Mouse (Mus musculus) intestine, embryonic 16.5 days (tissue): ENCODE measurements around the gene Hoxa5. TPM values are rescaled to one million over a fixed set of nuclear protein-coding genes. Genes with fewer than 3 reads are reported as not detected.
A peak's percentile ranks its signal among the peaks of the same experiment; 100 is the strongest.

Source experiments
- ATAC-seq: fragments of 200-750 bp; cut with Nextera tagmentation; 2 replicates; pipeline ENCODE4 v1.8.0; 2017; ENCODE audit warnings: moderate TSS enrichment, moderate library complexity
- H3K27ac ChIP-seq: fragments of 300-500 bp; sonication (generic); 2 replicates; pipeline ENCODE4 v1.5.1; 2014; ENCODE audit warnings: mild to moderate bottlenecking, low read length
- H3K27me3 ChIP-seq: fragments of 300-500 bp; sonication (generic); replicated peaks from 2 replicates; pipeline ENCODE4 v1.6.1; 2014; ENCODE audit warnings: low read length, control low read depth, mixed read lengths; ENCODE audit not compliant: control insufficient read depth, insufficient read depth
- H3K36me3 ChIP-seq: fragments of 300-500 bp; sonication (generic); 2 replicates; pipeline ENCODE4 v1.6.1; 2014; ENCODE audit warnings: low read length, control low read depth; ENCODE audit not compliant: control insufficient read depth, insufficient read depth
- H3K4me1 ChIP-seq: fragments of 300-500 bp; sonication (generic); 2 replicates; pipeline ENCODE4 v1.6.1; 2014; ENCODE audit warnings: low read length, control low read depth, mixed read lengths; ENCODE audit not compliant: control insufficient read depth, insufficient read depth
- H3K4me2 ChIP-seq: fragments of 300-500 bp; sonication (generic); 2 replicates; pipeline ENCODE4 v1.6.1; 2014; ENCODE audit warnings: low read depth, low read length, control low read depth
- H3K4me3 ChIP-seq: fragments of 300-500 bp; sonication (generic); 2 replicates; pipeline ENCODE4 v1.5.1; 2014; ENCODE audit warnings: mild to moderate bottlenecking, low read length
- H3K9ac ChIP-seq: fragments of 300-500 bp; sonication (generic); 2 replicates; pipeline ENCODE4 v1.6.1; 2014; ENCODE audit warnings: low read depth, low read length
- H3K9me3 ChIP-seq: fragments of 300-500 bp; sonication (generic); 2 replicates; pipeline ENCODE4 v1.6.1; 2016; ENCODE audit warnings: low read length, control low read depth; ENCODE audit not compliant: control insufficient read depth
- WGBS: fragments of 180-500 bp; shearing (Covaris S2); extraction: QIAGEN DNeasy Blood & Tissue Kit; methylation state at CpG from one replicate; pipeline ENCODE4 v1.1.7; 2014; 5-methylcytosine and 5-hydroxymethylcytosine counted together
- polyA plus RNA-seq: library from polyadenylated mRNA; unstranded; fragments of >200 nt; fragmentation: Nextera tagmentation; extraction: Ambion mirVana; gene quantifications from 2 replicates; pipeline ENCODE4 v1.2.1, GENCODE M21; 2015

Gene Hoxa5
- polyA plus RNA-seq, 1 experiment from 2014 or later = 15.3 TPM

GRCm38 (mm10) chr6:52235267-52235666 is 30.9 kb upstream of the Hoxa5 start:
- Histone ChIP-seq H3K4me1 (no peaks in the 10 kb centered on the region; the same call in 1 of the 2 replicates), H3K27ac (no peak overlapping the region), H3K4me3 (no peak overlapping the region; the same call in 1 of the 2 replicates), H3K4me2 (no peak overlapping the region), H3K27me3 (peaks cover 74% of the 10 kb centered on the region), H3K9ac (no peak overlapping the region), H3K36me3 (no peaks in the 10 kb centered on the region), H3K9me3 (no peaks in the 10 kb centered on the region)
- WGBS = 34% methylated on average over 9 of the region's 9 CpGs
- ATAC-seq = no peak

- H3K36me3 ChIP-seq = no peaks in the 10 kb centered on the region
- H3K27ac ChIP-seq = peak overlapping the region; percentile 34; the same call in 1 of the 2 replicates
- WGBS = 1% methylated on average over 65 of the region's 68 CpGs
- ATAC-seq = no peak
- peak overlapping the region; percentile 35 for H3K4me3 ChIP-seq
- H3K9ac ChIP-seq = peak overlapping the region; percentile 37
- H3K27me3 ChIP-seq = peaks cover 76% of the 10 kb centered on the region
- 0 out of 2 replicates have a peak overlapping the region, but pooled peaks have one; percentile 3 for H3K4me2 ChIP-seq
- no peaks in the 10 kb centered on the region for H3K9me3 ChIP-seq
- no peaks in the 10 kb centered on the region for H3K4me1 ChIP-seq
These were observed 30.2 kb upstream of the Hoxa5 start for GRCm38 (mm10) chr6:52234428-52235140.

- WGBS = 2% methylated on average over 70 of the region's 70 CpGs
- peak overlapping the region; percentile 45 for H3K9ac ChIP-seq
- H3K4me3 ChIP-seq = peak overlapping the region; percentile 35
- H3K4me1 ChIP-seq = no peaks in the 10 kb centered on the region
- peaks cover 78% of the 10 kb centered on the region for H3K27me3 ChIP-seq
- no peaks in the 10 kb centered on the region for H3K9me3 ChIP-seq
- H3K27ac ChIP-seq = 0 out of 2 replicates have a peak overlapping the region, but pooled peaks have one; percentile 1
- no peaks in the 10 kb centered on the region for H3K36me3 ChIP-seq
- ATAC-seq = peak; percentile 26; the same call in 1 of the 2 replicates
- H3K4me2 ChIP-seq = peak overlapping the region; percentile 3; the same call in 1 of the 2 replicates
These were observed 29.4 kb upstream of the Hoxa5 start for GRCm38 (mm10) chr6:52233546-52234427.

- peak overlapping the region; percentile 38 for H3K4me2 ChIP-seq
- no peaks in the 10 kb centered on the region for H3K36me3 ChIP-seq
- H3K9ac ChIP-seq = peak overlapping the region; percentile 45
- peak overlapping the region; percentile 35 for H3K4me3 ChIP-seq
- 2% methylated on average over 23 of the region's 23 CpGs for WGBS
- H3K27me3 ChIP-seq = peaks cover 81% of the 10 kb centered on the region
- no peaks in the 10 kb centered on the region for H3K9me3 ChIP-seq
- H3K4me1 ChIP-seq = no peaks in the 10 kb centered on the region
- no peak overlapping the region for H3K27ac ChIP-seq
- no peak for ATAC-seq
These were observed 28.7 kb upstream of the Hoxa5 start for GRCm38 (mm10) chr6:52232984-52233545.

- no peak overlapping the region for H3K27ac ChIP-seq
These were observed 28.2 kb upstream of the Hoxa5 start for GRCm38 (mm10) chr6:52232568-52232965.

GRCm38 (mm10) chr6:52231885-52232567 is 27.6 kb upstream of the Hoxa5 start:
- ATAC-seq = no peak
- Histone ChIP-seq H3K9ac (0 out of 2 replicates have a peak overlapping the region, but pooled peaks have one; percentile 45), H3K27ac (no peak overlapping the region), H3K4me3 (peak overlapping the region; percentile 35), H3K27me3 (peaks cover 80% of the 10 kb centered on the region), H3K4me1 (no peaks in the 10 kb centered on the region), H3K36me3 (no peaks in the 10 kb centered on the region), H3K9me3 (no peaks in the 10 kb centered on the region), H3K4me2 (peak overlapping the region; percentile 38)
- under 1% methylated on average over 18 of the region's 18 CpGs for WGBS

More at GRCm38 (mm10) chr6:52232568-52232965, 28.2 kb upstream of the Hoxa5 start:
- Histone ChIP-seq H3K4me2 (peak overlapping the region; percentile 38; the same call in 1 of the 2 replicates), H3K36me3 (no peaks in the 10 kb centered on the region), H3K4me3 (peak overlapping the region; percentile 35), H3K9ac (peak overlapping the region; percentile 45), H3K27me3 (peaks cover 80% of the 10 kb centered on the region), H3K9me3 (no peaks in the 10 kb centered on the region), H3K4me1 (no peaks in the 10 kb centered on the region)
- WGBS = 1% methylated on average over 18 of the region's 18 CpGs
- no peak for ATAC-seq

GRCm38 (mm10) chr6:52230516-52231165 is 26.3 kb upstream of the Hoxa5 start, which contains the start of gene Hoxa9:
Gene Hoxa9, minus strand, starts transcription at chr6:52231089.
- Histone ChIP-seq H3K36me3 (no peaks in the 10 kb centered on the region), H3K4me2 (peak within 1 kb of the TSS; percentile 38), H3K4me3 (peak within 1 kb of the TSS; percentile 36), H3K27ac (peak within 1 kb of the TSS; percentile 31; the same call in 1 of the 2 replicates), H3K9ac (peak within 1 kb of the TSS; percentile 56), H3K27me3 (peaks cover 80% of the 10 kb centered on the region), H3K4me1 (no peaks in the 10 kb centered on the region), H3K9me3 (no peaks in the 10 kb centered on the region)
- no peak for ATAC-seq
- 3% methylated on average over 32 of the region's 36 CpGs for WGBS

GRCm38 (mm10) chr6:52229558-52230416 is 25.4 kb upstream of the Hoxa5 start:
- ATAC-seq = no peak
- H3K4me1 ChIP-seq = no peaks in the 10 kb centered on the region
- peak overlapping the region; percentile 36 for H3K4me3 ChIP-seq
- peak overlapping the region; percentile 31; the same call in 1 of the 2 replicates for H3K27ac ChIP-seq
- peak overlapping the region; percentile 56 for H3K9ac ChIP-seq
- 1% methylated on average over 44 of the region's 44 CpGs for WGBS
- peaks cover 80% of the 10 kb centered on the region for H3K27me3 ChIP-seq
- peak overlapping the region; percentile 17 for H3K4me2 ChIP-seq
- no peaks in the 10 kb centered on the region for H3K9me3 ChIP-seq
- H3K36me3 ChIP-seq = no peaks in the 10 kb centered on the region
